Mouse (Mus musculus): ENCODE data around the gene Zfp62.

DNA sequence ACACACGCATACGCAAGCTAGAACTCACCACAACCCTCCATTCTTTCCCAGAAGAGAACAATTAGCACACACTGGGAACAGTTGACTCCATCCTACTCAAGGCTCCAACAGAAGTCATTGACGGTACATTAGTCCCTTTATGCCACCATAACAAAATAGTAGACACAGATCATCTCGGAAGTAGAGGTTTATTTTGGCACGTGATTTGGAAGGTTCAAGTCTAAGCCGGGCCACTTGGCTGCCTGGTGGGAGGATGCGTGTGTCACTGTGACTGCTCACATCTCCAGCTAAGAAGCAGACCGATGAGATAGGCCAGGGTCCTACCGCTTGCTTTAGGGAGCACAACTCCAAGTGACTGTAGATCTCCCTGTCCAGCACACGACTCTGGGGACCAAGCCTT lies 64.2 kb downstream of the Zfp62 start:
- TF ChIP-seq GATA1 (IDR thresholded peaks at IDR 0.05; ENCODE audit: borderline replicate concordance, low read length), result no peak
- TF ChIP-seq FLI1 (IDR thresholded peaks at IDR 0.05; ENCODE audit: low read length), result no peak
